8 mouse cellular contexts compared by ENCODE assay signal in genomic region chr3:101354490-101354889, GRCm38 (mm10). TPM values are rescaled to one million over a fixed set of nuclear protein-coding genes. Genes with fewer than 3 reads are reported as not detected.
DNase-seq lines count a peak whose midpoint lies in the region; ATAC-seq and TF ChIP-seq lines count a peak whose summit lies in the region.

No protein-coding gene starts in this region.

- no peaks in the 10 kb centered on the region for H3K36me3 ChIP-seq in hindbrain, postnatal 0 days (ENCODE audit: insufficient read depth, low read length)

- H3K9me3 ChIP-seq in hindbrain, postnatal 0 days (ENCODE audit: low read length), result no peaks in the 10 kb centered on the region

- no peak overlapping the region for H3K9ac ChIP-seq in hindbrain, postnatal 0 days (replicated peaks; ENCODE audit: low read length)

- peak; percentile 83 for ATAC-seq in hindbrain, postnatal 0 days

- TF ChIP-seq CTCF in hindbrain, postnatal 0 days (IDR thresholded peaks at IDR 0.05; ENCODE audit: low read depth), result no peak

- no peaks in the 10 kb centered on the region for H3K27me3 ChIP-seq in hindbrain, postnatal 0 days (ENCODE audit: insufficient read depth, low read length)

- no peak overlapping the region for H3K4me3 ChIP-seq in hindbrain, postnatal 0 days (ENCODE audit: low read length)

- H3K4me1 ChIP-seq in hindbrain, postnatal 0 days (ENCODE audit: insufficient read depth, low read length), result peaks cover 8% of the 10 kb centered on the region

- no peak overlapping the region for H3K4me2 ChIP-seq in hindbrain, postnatal 0 days (ENCODE audit: low read depth, low read length)

- DNase-seq in adrenal gland, postnatal 10 days, result peak; percentile 81
- no peak for DNase-seq in adrenal gland, adult 18-20 months (ENCODE audit: low spot score in 2 of 2)
- peak; percentile 36 to 58 for DNase-seq in adrenal gland, postnatal 36 days
- DNase-seq in gastrocnemius, adult 18-20 months (ENCODE audit: low spot score), result peak; percentile 42
- DNase-seq in hindbrain, postnatal 0 days (ENCODE audit: low spot score), result peak; percentile 86
- DNase-seq in thymus, postnatal 25 days, result no peak
- DNase-seq in ovary, postnatal 10 days (ENCODE audit: low spot score), result no peak
- DNase-seq in embryo, embryonic 10.5 days (ENCODE audit: low spot score), result no peak

- no peak overlapping the region for H3K27ac ChIP-seq in hindbrain, postnatal 0 days

RNA-seq across cellular contexts. Expression of gene Igsf3, which starts 22.4 kb away (rescaled TPM):
- total RNA-seq in adrenal gland, postnatal 10 days (2021), result 10 to 100 TPM in 1 of 2 experiments, 1 to 10 TPM in 1; 8.1 to 10.1 TPM
- 1 to 10 TPM; 3.1 to 3.8 TPM for total RNA-seq in adrenal gland, adult 18-20 months (2021)
- 1 to 10 TPM; 5.2 to 6.7 TPM for total RNA-seq in adrenal gland, postnatal 36 days (2021)
- total RNA-seq in gastrocnemius, adult 18-20 months (2021), result 1 to 10 TPM; 2.9 to 3.7 TPM
- 76.3 and 84.0 TPM in 2 replicates for total RNA-seq in hindbrain, postnatal 0 days (2014; rRNA removed)
- 62.1 and 65.7 TPM in 2 replicates for polyA plus RNA-seq in hindbrain, postnatal 0 days (2015; fragmentation: Nextera tagmentation; extraction: Ambion mirVana)

Comparison
In these comparisons a context has a peak if more than half of its experiments do, and no peak if none do; other contexts are left out.
1. DNase-seq: peak in adrenal gland, postnatal 10 days (single experiment), adrenal gland, postnatal 36 days (2 of 2), gastrocnemius, adult 18-20 months (single experiment) and hindbrain, postnatal 0 days (single experiment); none in adrenal gland, adult 18-20 months (0 of 2), thymus, postnatal 25 days (single experiment), ovary, postnatal 10 days (single experiment) and embryo, embryonic 10.5 days (single experiment).